In genomic region chr7:49242261-49242660, GRCm38 (mm10) we compare ENCODE assay signal across 18 mouse cellular contexts.
DNase-seq lines count a peak whose midpoint lies in the region; ATAC-seq lines count a peak whose summit lies in the region.
"Had no signal": no experiment of that assay in that cellular context is flagged by ENCODE, and none has a peak within 500 bp of the region (broad histone marks: within the 10 kb centered on the region; RNA-seq: fewer than 3 reads in every experiment).

No protein-coding gene starts in this region.

- 36% methylated on average over 5 of the region's 5 CpGs for WGBS in kidney, embryonic 14.5 days
- WGBS in intestine, embryonic 15.5 days = 40% methylated on average over 5 of the region's 5 CpGs
- WGBS in stomach, embryonic 16.5 days = 35% methylated on average over 5 of the region's 5 CpGs

- H3K27ac ChIP-seq in kidney, embryonic 14.5 days (ENCODE audit: low read depth, low read length) = peak overlapping the region; percentile 69; the same call in 1 of the 2 replicates
- peak overlapping the region; percentile 67; the same call in 1 of the 2 replicates for H3K27ac ChIP-seq in intestine, embryonic 15.5 days
- H3K27ac ChIP-seq in stomach, embryonic 16.5 days (ENCODE audit: low read length) = peak overlapping the region; percentile 39; the same call in 1 of the 2 replicates
- H3K27ac ChIP-seq: embryonic facial prominence, embryonic 12.5 days; forebrain, embryonic 15.5 days; heart, embryonic 10.5 days had no signal

- H3K4me2 ChIP-seq in kidney, embryonic 14.5 days (replicated peaks; ENCODE audit: low read depth, low read length) = no peak overlapping the region
- H3K4me2 ChIP-seq in intestine, embryonic 15.5 days (replicated peaks) = no peak overlapping the region
- no peak overlapping the region for H3K4me2 ChIP-seq in stomach, embryonic 16.5 days (ENCODE audit: low read depth, low read length)
- H3K4me2 ChIP-seq: embryonic facial prominence, embryonic 12.5 days; forebrain, embryonic 15.5 days had no signal

- H3K36me3 ChIP-seq in kidney, embryonic 14.5 days (ENCODE audit: control insufficient read depth, insufficient read depth, low read length) = no peaks in the 10 kb centered on the region
- H3K36me3 ChIP-seq in intestine, embryonic 15.5 days = no peaks in the 10 kb centered on the region
- H3K36me3 ChIP-seq in stomach, embryonic 16.5 days (ENCODE audit: control insufficient read depth, insufficient read depth, low read length) = no peaks in the 10 kb centered on the region
- H3K36me3 ChIP-seq: embryonic facial prominence, embryonic 12.5 days; forebrain, embryonic 15.5 days; heart, embryonic 10.5 days had no signal

- no peak overlapping the region for H3K4me3 ChIP-seq in kidney, embryonic 14.5 days (ENCODE audit: low read length)
- no peak overlapping the region for H3K4me3 ChIP-seq in intestine, embryonic 15.5 days (replicated peaks)
- no peak overlapping the region for H3K4me3 ChIP-seq in stomach, embryonic 16.5 days (replicated peaks; ENCODE audit: low read length)
- H3K4me3 ChIP-seq: embryonic facial prominence, embryonic 12.5 days; forebrain, embryonic 15.5 days; heart, embryonic 10.5 days had no signal

- peaks cover 15% of the 10 kb centered on the region for H3K4me1 ChIP-seq in kidney, embryonic 14.5 days (ENCODE audit: control insufficient read depth, insufficient read depth, low read length)
- peaks cover 15% of the 10 kb centered on the region; the same call in 1 of the 2 replicates for H3K4me1 ChIP-seq in intestine, embryonic 15.5 days (replicated peaks)
- H3K4me1 ChIP-seq in stomach, embryonic 16.5 days (ENCODE audit: control insufficient read depth, insufficient read depth, low read length) = peaks cover 20% of the 10 kb centered on the region

- DNase-seq in kidney, adult 9 months = no peak
- DNase-seq in kidney, postnatal 10 days = peak; percentile 51
- no peak for DNase-seq in kidney, postnatal 25 days
- DNase-seq in urinary bladder, adult 18-20 months (ENCODE audit: low spot score in 2 of 2) = no peak
- DNase-seq: adrenal gland, postnatal 10 days; cerebellum, adult 11-12 months; cerebellum, adult 9-10 months; cerebellum, postnatal 25 days; gastrocnemius, postnatal 10 days; heart, adult 18-20 months; heart, postnatal 10 days; heart, postnatal 4 days had no signal

- H3K27me3 ChIP-seq in kidney, embryonic 14.5 days (ENCODE audit: control insufficient read depth, insufficient read depth, low read length) = peaks cover 10% of the 10 kb centered on the region
- H3K27me3 ChIP-seq in intestine, embryonic 15.5 days (replicated peaks) = 0 out of 2 replicates have a peak, but pooled peaks cover 5% of the 10 kb centered on the region
- H3K27me3 ChIP-seq in stomach, embryonic 16.5 days (ENCODE audit: control insufficient read depth, insufficient read depth, low read length) = peaks cover 4% of the 10 kb centered on the region; the same call in 1 of the 2 replicates
- H3K27me3 ChIP-seq: forebrain, embryonic 15.5 days had no signal

- no peak for ATAC-seq in kidney, embryonic 14.5 days (ENCODE audit: low FRiP score, low TSS enrichment)
- no peak for ATAC-seq in intestine, embryonic 15.5 days
- ATAC-seq in stomach, embryonic 16.5 days (ENCODE audit: insufficient read depth, low FRiP score) = no peak
- ATAC-seq: forebrain, embryonic 15.5 days had no signal

- H3K9ac ChIP-seq in kidney, embryonic 14.5 days (ENCODE audit: low read depth, low read length) = no peak overlapping the region
- no peak overlapping the region for H3K9ac ChIP-seq in intestine, embryonic 15.5 days
- no peak overlapping the region for H3K9ac ChIP-seq in stomach, embryonic 16.5 days (ENCODE audit: low read length)
- H3K9ac ChIP-seq: embryonic facial prominence, embryonic 12.5 days; forebrain, embryonic 15.5 days had no signal

- H3K9me3 ChIP-seq in kidney, embryonic 14.5 days (ENCODE audit: control insufficient read depth, low read length) = no peaks in the 10 kb centered on the region
- no peaks in the 10 kb centered on the region for H3K9me3 ChIP-seq in intestine, embryonic 15.5 days
- no peaks in the 10 kb centered on the region for H3K9me3 ChIP-seq in stomach, embryonic 16.5 days (replicated peaks; ENCODE audit: control insufficient read depth, low read length)
- H3K9me3 ChIP-seq: embryonic facial prominence, embryonic 12.5 days; forebrain, embryonic 15.5 days; heart, embryonic 10.5 days had no signal
